Mouse (Mus musculus): Measurements from ENCODE around the gene Abhd6. TPM values are rescaled to one million over a fixed set of nuclear protein-coding genes. Genes with fewer than 3 reads are reported as not detected.
A peak's percentile ranks its signal among the peaks of the same experiment; 100 is the strongest.
"Not testable (repeated sequence)": the region's sequence is repeated elsewhere in the genome, so short reads cannot be mapped to it uniquely, and the experiment has no call there.

The Abhd6 gene
- polyA plus RNA-seq, 1 experiment = 42.1 TPM

- H3K27ac ChIP-seq (replicated peaks; ENCODE audit: low read depth, low read length) = no peak overlapping the region
- H3K4me3 ChIP-seq (ENCODE audit: insufficient read depth, low read depth, low read length) = no peak overlapping the region
- H3K4me1 ChIP-seq (ENCODE audit: control insufficient read depth, insufficient read depth, insufficient read length, low read length) = no peaks in the 10 kb centered on the region
Observed at GRCm38 (mm10) chr14:7986913-7987312, 15.8 kb upstream of the Abhd6 start.

GRCm38 (mm10) chr14:7989371-7989770, 13.3 kb upstream of the Abhd6 start:
- Histone ChIP-seq H3K27ac (replicated peaks; ENCODE audit: low read depth, low read length) (no peak overlapping the region), H3K4me1 (ENCODE audit: control insufficient read depth, insufficient read depth, insufficient read length, low read length) (no peaks in the 10 kb centered on the region), H3K4me3 (ENCODE audit: insufficient read depth, low read depth, low read length) (no peak overlapping the region)

GRCm38 (mm10) chr14:7989961-7990360, 12.7 kb upstream of the Abhd6 start:
- Histone ChIP-seq H3K27ac (replicated peaks; ENCODE audit: low read depth, low read length) (no peak overlapping the region), H3K4me1 (ENCODE audit: control insufficient read depth, insufficient read depth, insufficient read length, low read length) (no peaks in the 10 kb centered on the region), H3K4me3 (ENCODE audit: insufficient read depth, low read depth, low read length) (no peak overlapping the region)

- Histone ChIP-seq H3K4me3 (ENCODE audit: insufficient read depth, low read depth, low read length) (no peak overlapping the region), H3K27ac (replicated peaks; ENCODE audit: low read depth, low read length) (0 out of 2 replicates have a peak overlapping the region, but pooled peaks have one; percentile 14)
Observed at GRCm38 (mm10) chr14:7991108-7991776, 11.5 kb upstream of the Abhd6 start.

GRCm38 (mm10) chr14:7992158-7992557, 10.5 kb upstream of the Abhd6 start:
- Histone ChIP-seq H3K4me1 (ENCODE audit: control insufficient read depth, insufficient read depth, insufficient read length, low read length) (no peaks in the 10 kb centered on the region), H3K27ac (replicated peaks; ENCODE audit: low read depth, low read length) (no peak overlapping the region), H3K4me3 (ENCODE audit: insufficient read depth, low read depth, low read length) (no peak overlapping the region)

More at GRCm38 (mm10) chr14:7991108-7991776, 11.5 kb upstream of the Abhd6 start:
- H3K4me1 ChIP-seq (ENCODE audit: control insufficient read depth, insufficient read depth, insufficient read length, low read length) = no peaks in the 10 kb centered on the region

GRCm38 (mm10) chr14:7994271-7994767, 8.4 kb upstream of the Abhd6 start, which contains the start of gene Dnase1l3:
Dnase1l3 (minus strand) TSS chr14:7994573.
- no peak within 1 kb of the TSS for H3K27ac ChIP-seq (replicated peaks; ENCODE audit: low read depth, low read length)
- no peak within 1 kb of the TSS for H3K4me3 ChIP-seq (ENCODE audit: insufficient read depth, low read depth, low read length)
- H3K4me1 ChIP-seq (ENCODE audit: control insufficient read depth, insufficient read depth, insufficient read length, low read length) = no peaks in the 10 kb centered on the region

- no peak overlapping the region for H3K27ac ChIP-seq (replicated peaks; ENCODE audit: low read depth, low read length)
- H3K4me1 ChIP-seq (ENCODE audit: control insufficient read depth, insufficient read depth, insufficient read length, low read length) = no peaks in the 10 kb centered on the region
- peak overlapping the region; percentile 45 for H3K4me3 ChIP-seq (ENCODE audit: insufficient read depth, low read depth, low read length)
Observed at GRCm38 (mm10) chr14:7997255-7997696, 5.4 kb upstream of the Abhd6 start.

- no peak overlapping the region for H3K4me3 ChIP-seq (ENCODE audit: insufficient read depth, low read depth, low read length)
- peaks cover 2% of the 10 kb centered on the region; the same call in 1 of the 2 replicates for H3K4me1 ChIP-seq (ENCODE audit: control insufficient read depth, insufficient read depth, insufficient read length, low read length)
Observed at GRCm38 (mm10) chr14:7999030-7999429, 3.7 kb upstream of the Abhd6 start.

GRCm38 (mm10) chr14:7999435-7999834, 3.3 kb upstream of the Abhd6 start:
- no peak overlapping the region for H3K4me3 ChIP-seq (ENCODE audit: insufficient read depth, low read depth, low read length)
- H3K4me1 ChIP-seq (ENCODE audit: control insufficient read depth, insufficient read depth, insufficient read length, low read length) = peaks cover 2% of the 10 kb centered on the region; the same call in 1 of the 2 replicates
- H3K27ac ChIP-seq (replicated peaks; ENCODE audit: low read depth, low read length) = no peak overlapping the region

More at GRCm38 (mm10) chr14:7999030-7999429, 3.7 kb upstream of the Abhd6 start:
- H3K27ac ChIP-seq (replicated peaks; ENCODE audit: low read depth, low read length) = no peak overlapping the region

- Histone ChIP-seq H3K27ac (replicated peaks; ENCODE audit: low read depth, low read length) (no peak overlapping the region), H3K4me1 (ENCODE audit: control insufficient read depth, insufficient read depth, insufficient read length, low read length) (peaks cover 2% of the 10 kb centered on the region; the same call in 1 of the 2 replicates), H3K4me3 (ENCODE audit: insufficient read depth, low read depth, low read length) (no peak overlapping the region)
Observed at GRCm38 (mm10) chr14:8000247-8000646, 2.5 kb upstream of the Abhd6 start.

GRCm38 (mm10) chr14:8000831-8001685, 1.6 kb upstream of the Abhd6 start:
- H3K27ac ChIP-seq (replicated peaks; ENCODE audit: low read depth, low read length) = no peak overlapping the region
- peaks cover 2% of the 10 kb centered on the region; the same call in 1 of the 2 replicates for H3K4me1 ChIP-seq (ENCODE audit: control insufficient read depth, insufficient read depth, insufficient read length, low read length)
- H3K4me3 ChIP-seq (ENCODE audit: insufficient read depth, low read depth, low read length) = no peak overlapping the region

GRCm38 (mm10) chr14:8003093-8003670, 480 bp downstream of the Abhd6 start:
- Histone ChIP-seq H3K27ac (replicated peaks; ENCODE audit: low read depth, low read length) (peak overlapping the region; percentile 23), H3K4me1 (ENCODE audit: control insufficient read depth, insufficient read depth, insufficient read length, low read length) (peaks cover 2% of the 10 kb centered on the region; the same call in 1 of the 2 replicates), H3K4me3 (ENCODE audit: insufficient read depth, low read depth, low read length) (peak overlapping the region; percentile 72)

GRCm38 (mm10) chr14:8003727-8004670, 1.3 kb downstream of the Abhd6 start:
- Histone ChIP-seq H3K4me3 (ENCODE audit: insufficient read depth, low read depth, low read length) (peak overlapping the region; percentile 72), H3K4me1 (ENCODE audit: control insufficient read depth, insufficient read depth, insufficient read length, low read length) (peaks cover 2% of the 10 kb centered on the region; the same call in 1 of the 2 replicates), H3K27ac (replicated peaks; ENCODE audit: low read depth, low read length) (peak overlapping the region; percentile 15; the same call in 1 of the 2 replicates)

- not testable (repeated sequence) for H3K27ac ChIP-seq (replicated peaks; ENCODE audit: low read depth, low read length); H3K4me3 ChIP-seq (ENCODE audit: insufficient read depth, low read depth, low read length); H3K4me1 ChIP-seq (ENCODE audit: control insufficient read depth, insufficient read depth, insufficient read length, low read length)
Observed at GRCm38 (mm10) chr14:8006061-8006460, 3.4 kb downstream of the Abhd6 start.

Data from brown adipose tissue, adult 24 weeks (tissue).